Comparison of ENCODE assay signal across 8 mouse cellular contexts in the genomic region with DNA sequence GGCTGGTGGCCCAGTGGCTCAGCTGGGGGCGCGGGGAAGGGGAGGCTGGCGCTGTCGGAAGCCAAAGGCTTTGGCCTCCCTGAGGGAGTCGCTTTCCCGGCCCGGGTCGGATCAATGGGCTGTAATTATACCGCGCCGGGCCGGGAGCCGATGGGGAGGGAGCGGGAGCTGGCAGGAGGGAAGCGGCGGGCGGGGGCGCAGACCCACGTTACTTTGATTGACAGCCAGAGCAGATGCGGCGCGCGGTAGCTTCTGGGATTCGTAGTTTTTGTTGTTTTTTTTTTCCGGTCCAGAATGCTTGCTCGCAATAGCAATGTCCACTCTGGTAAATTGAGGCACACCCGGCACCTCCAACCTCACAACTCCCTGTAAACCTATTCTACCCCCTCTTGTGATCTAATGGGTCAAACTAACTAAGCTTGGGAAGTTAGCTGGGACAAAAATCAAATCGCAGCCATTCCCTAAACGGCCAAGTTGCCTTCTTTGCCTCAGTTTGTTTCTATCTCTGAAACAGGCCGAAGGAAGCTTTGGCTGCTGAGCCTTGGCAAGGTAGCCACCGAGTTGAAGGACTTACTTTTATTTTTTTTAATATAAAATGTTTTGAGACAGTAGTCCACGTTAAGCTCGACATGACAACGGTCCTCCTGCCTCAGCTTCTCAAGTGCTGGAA. TPM values are rescaled to one million over a fixed set of nuclear protein-coding genes. Genes with fewer than 3 reads are reported as not detected.
DNase-seq lines count a peak whose midpoint lies in the region; ATAC-seq and TF ChIP-seq lines count a peak whose summit lies in the region.

No protein-coding gene starts in this region.

- H3K4me3 ChIP-seq in MEL (ENCODE audit: control insufficient read depth in 1 of 2, insufficient read depth in 1 of 2, low read depth in 2 of 2, low read length in 2 of 2), result peak overlapping the region; percentile 69 to 79
- peak overlapping the region; percentile 87 for H3K4me3 ChIP-seq in cerebellum, adult 2 months (replicated peaks; ENCODE audit: insufficient read depth, low read depth, low read length)
- peak overlapping the region; percentile 41 for H3K4me3 ChIP-seq in forebrain, postnatal 0 days (ENCODE audit: low read depth, low read length)
- peak overlapping the region; percentile 71 for H3K4me3 ChIP-seq in layer of hippocampus, adult 2 months
- peak overlapping the region; percentile 67 for H3K4me3 ChIP-seq in lung, adult 2 months (replicated peaks; ENCODE audit: extremely low read depth, low read depth, low read length)
- H3K4me3 ChIP-seq in neural tube, embryonic 15.5 days (replicated peaks), result peak overlapping the region; percentile 43

- H3K27me3 ChIP-seq in MEL (ENCODE audit: control insufficient read depth in 1 of 2, insufficient read depth in 2 of 2, low read length in 2 of 2), result no peaks in the 10 kb centered on the region
- H3K27me3 ChIP-seq in cerebellum, adult 2 months (ENCODE audit: control insufficient read depth, insufficient read depth, low read length), result no peaks in the 10 kb centered on the region
- peaks cover 6% of the 10 kb centered on the region; the same call in 1 of the 2 replicates for H3K27me3 ChIP-seq in forebrain, postnatal 0 days (ENCODE audit: insufficient read depth, low read length)
- peaks cover 32% of the 10 kb centered on the region for H3K27me3 ChIP-seq in neural tube, embryonic 15.5 days (replicated peaks)

- H3K9ac ChIP-seq in MEL (ENCODE audit: control insufficient read depth, low read depth, low read length, poor library complexity, severe bottlenecking), result peak overlapping the region; percentile 88
- H3K9ac ChIP-seq in forebrain, postnatal 0 days, result 0 out of 2 replicates have a peak overlapping the region, but pooled peaks have one; percentile 34
- peak overlapping the region; percentile 34; the same call in 1 of the 2 replicates for H3K9ac ChIP-seq in neural tube, embryonic 15.5 days (replicated peaks)

- no peak for TF ChIP-seq RAD21 in MEL (IDR thresholded peaks at IDR 0.05; ENCODE audit: low read depth, low read length)

- peaks cover 3 to 30% of the 10 kb centered on the region in 2 experiments; a peak in 3 of 4 replicates for H3K4me1 ChIP-seq in MEL (ENCODE audit: control insufficient read depth in 1 of 2, insufficient read depth in 2 of 2, low read length in 2 of 2)
- peaks cover 30% of the 10 kb centered on the region for H3K4me1 ChIP-seq in cerebellum, adult 2 months (ENCODE audit: control insufficient read depth, insufficient read depth, low read length)
- peaks cover 25% of the 10 kb centered on the region for H3K4me1 ChIP-seq in forebrain, postnatal 0 days (ENCODE audit: insufficient read depth)
- H3K4me1 ChIP-seq in lung, adult 2 months (ENCODE audit: control insufficient read depth, insufficient read depth, low read length), result 0 out of 2 replicates have a peak, but pooled peaks cover 5% of the 10 kb centered on the region
- peaks cover 70% of the 10 kb centered on the region for H3K4me1 ChIP-seq in neural tube, embryonic 15.5 days

- H3K9me3 ChIP-seq in MEL (replicated peaks; ENCODE audit: insufficient read depth, low read length), result no peaks in the 10 kb centered on the region
- no peaks in the 10 kb centered on the region for H3K9me3 ChIP-seq in forebrain, postnatal 0 days (ENCODE audit: low read length)
- H3K9me3 ChIP-seq in neural tube, embryonic 15.5 days (replicated peaks), result no peaks in the 10 kb centered on the region

- DNase-seq in MEL (ENCODE audit: low read depth, low spot score), result peak; percentile 91
- peak; percentile 96 to 97 for DNase-seq in cerebellum, adult 2 months
- DNase-seq in forebrain, postnatal 0 days, result peak; percentile 96
- DNase-seq in heart, postnatal 4 days, result peak; percentile 97
- peak; percentile 94 to 95 for DNase-seq in layer of hippocampus, adult 2 months (ENCODE audit: low spot score in 2 of 2)
- peak; percentile 90 for DNase-seq in lung, adult 2 months
- DNase-seq in testis, postnatal 10 days (ENCODE audit: low spot score), result peak; percentile 96

- WGBS in cerebellum, adult 2 months, result under 1% methylated on average over 33 of the region's 34 CpGs
- WGBS in forebrain, postnatal 0 days, result 2% methylated on average over 32 of the region's 34 CpGs
- WGBS in lung, adult 2 months, result 2% methylated on average over 29 of the region's 34 CpGs
- WGBS in neural tube, embryonic 15.5 days, result 2% methylated on average over 34 of the region's 34 CpGs

- H3K27ac ChIP-seq in MEL (ENCODE audit: control insufficient read depth, low read depth, low read length), result peak overlapping the region; percentile 57
- H3K27ac ChIP-seq in cerebellum, adult 2 months (ENCODE audit: insufficient read depth, low read length), result peak overlapping the region; percentile 67; the same call in 1 of the 2 replicates
- H3K27ac ChIP-seq in forebrain, postnatal 0 days (ENCODE audit: low read depth, low read length), result peak overlapping the region; percentile 57
- H3K27ac ChIP-seq in layer of hippocampus, adult 2 months, result peak overlapping the region; percentile 93
- H3K27ac ChIP-seq in neural tube, embryonic 15.5 days (replicated peaks), result peak overlapping the region; percentile 88

- H3K79me2 ChIP-seq in MEL (ENCODE audit: control insufficient read depth, insufficient read depth, low read length, poor library complexity), result no peaks in the 10 kb centered on the region; the same call in 1 of the 2 replicates

- TF ChIP-seq POLR2A in MEL (IDR thresholded peaks at IDR 0.05; ENCODE audit: control insufficient read depth in 1 of 2, insufficient read depth in 1 of 2, low read depth in 1 of 2, low read length in 2 of 2, poor library complexity in 1 of 2), result peak in 1 of 2 experiments; percentile 27; a peak in 1 of 4 replicates
- peak; percentile 22; the same call in 1 of the 2 replicates for TF ChIP-seq POLR2A in cerebellum, adult 2 months (IDR thresholded peaks at IDR 0.05; ENCODE audit: borderline replicate concordance, insufficient read depth, low read length)
- no peak for TF ChIP-seq POLR2A in lung, adult 2 months (IDR thresholded peaks at IDR 0.05; ENCODE audit: borderline replicate concordance, extremely low read depth, low read depth, low read length)

- TF ChIP-seq EP300 in MEL (IDR thresholded peaks at IDR 0.05; ENCODE audit: low read depth in 1 of 2, low read length in 2 of 2), result no peak

- H3K36me3 ChIP-seq in MEL (ENCODE audit: control insufficient read depth in 1 of 2, insufficient read depth in 2 of 2, low read length in 2 of 2), result peaks cover 0 to 12% of the 10 kb centered on the region in 2 experiments; a peak in 2 of 4 replicates
- H3K36me3 ChIP-seq in forebrain, postnatal 0 days (ENCODE audit: insufficient read depth), result peaks cover 15% of the 10 kb centered on the region; the same call in 1 of the 2 replicates
- H3K36me3 ChIP-seq in neural tube, embryonic 15.5 days, result peaks cover 13% of the 10 kb centered on the region

- TF ChIP-seq CTCF in MEL (IDR thresholded peaks at IDR 0.05 in 2 of 3, conservative IDR thresholded peaks at IDR 0.05 in 1 of 3; ENCODE audit: control insufficient read depth in 1 of 3, insufficient read depth in 1 of 3, low read depth in 2 of 3, low read length in 3 of 3, poor library complexity in 1 of 3, severe bottlenecking in 1 of 3), result 0 out of 6 replicates have a peak, but pooled peaks of 1 of the 3 experiments have one; percentile 2
- TF ChIP-seq CTCF in cerebellum, adult 2 months (IDR thresholded peaks at IDR 0.05; ENCODE audit: borderline replicate concordance, insufficient read depth, low read depth, low read length), result no peak
- TF ChIP-seq CTCF in forebrain, postnatal 0 days (IDR thresholded peaks at IDR 0.05; ENCODE audit: low read depth), result no peak
- TF ChIP-seq CTCF in layer of hippocampus, adult 2 months (conservative IDR thresholded peaks at IDR 0.05), result no peak; the same call in 1 of the 2 replicates
- TF ChIP-seq CTCF in lung, adult 2 months (IDR thresholded peaks at IDR 0.05; ENCODE audit: insufficient read depth, low read length), result no peak

- peak; percentile 59 for ATAC-seq in forebrain, postnatal 0 days
- ATAC-seq in neural tube, embryonic 15.5 days (ENCODE audit: low FRiP score), result peak; percentile 71

- peak overlapping the region; percentile 71 for H3K4me2 ChIP-seq in forebrain, postnatal 0 days (ENCODE audit: low read depth)
- H3K4me2 ChIP-seq in neural tube, embryonic 15.5 days, result peak overlapping the region; percentile 81

RNA-seq across cellular contexts. Expression of a gene that starts 3.4 kb away (rescaled TPM):
- 0.19 and 0.75 TPM in 2 replicates for total RNA-seq in MEL (2012; rRNA removed)
- polyA plus RNA-seq in MEL (2012; ENCODE audit: insufficient read depth in 1 of 2, insufficient read length in 2 of 2, low read depth in 1 of 2, low replicate concordance in 2 of 2, missing spikeins in 1 of 2), result 1 to 10 TPM in 1 of 2 experiments, not detected in 1; 2.4 TPM
- polyA plus RNA-seq in cerebellum, adult 2 months (2012; rRNA removed), result 282 and 321 TPM in 2 replicates
- total RNA-seq in forebrain, postnatal 0 days (2014; rRNA removed), result 20.5 and 25.6 TPM in 2 replicates
- 21.0 and 30.5 TPM in 2 replicates for polyA plus RNA-seq in forebrain, postnatal 0 days (2015; fragmentation: Nextera tagmentation; extraction: Ambion mirVana)
- total RNA-seq in heart, postnatal 4 days (2021), result 10 to 100 TPM; 15.3 to 17.1 TPM
- total RNA-seq in layer of hippocampus, adult 2 months (2021), result 10 to 100 TPM; 34.0 to 46.8 TPM
- polyA plus RNA-seq in lung, adult 2 months (2012; rRNA removed), result 164 and 218 TPM in 2 replicates
- 41.8 and 49.9 TPM in 2 replicates for polyA plus RNA-seq in neural tube, embryonic 15.5 days (2015; fragmentation: Nextera tagmentation; extraction: Ambion mirVana)

RNA-seq across cellular contexts. Expression of a gene that starts 11.7 kb away (rescaled TPM):
- 170 and 197 TPM in 2 replicates for total RNA-seq in MEL (2012; rRNA removed)
- 100 to 1,000 TPM in 1 of 2 experiments, not detected in 1; 355 TPM for polyA plus RNA-seq in MEL (2012; ENCODE audit: insufficient read depth in 1 of 2, insufficient read length in 2 of 2, low read depth in 1 of 2, low replicate concordance in 2 of 2, missing spikeins in 1 of 2)
- polyA plus RNA-seq in cerebellum, adult 2 months (2012; rRNA removed), result 1,117 and 1,168 TPM in 2 replicates
- total RNA-seq in forebrain, postnatal 0 days (2014; rRNA removed), result 450 and 455 TPM in 2 replicates
- 752 and 802 TPM in 2 replicates for polyA plus RNA-seq in forebrain, postnatal 0 days (2015; fragmentation: Nextera tagmentation; extraction: Ambion mirVana)
- 100 to 1,000 TPM; 821 to 843 TPM for total RNA-seq in heart, postnatal 4 days (2021)
- total RNA-seq in layer of hippocampus, adult 2 months (2021), result 100 to 1,000 TPM; 702 to 736 TPM
- 1,275 and 1,423 TPM in 2 replicates for polyA plus RNA-seq in lung, adult 2 months (2012; rRNA removed)
- 771 and 825 TPM in 2 replicates for polyA plus RNA-seq in neural tube, embryonic 15.5 days (2015; fragmentation: Nextera tagmentation; extraction: Ambion mirVana)

RNA-seq across cellular contexts. Expression of a gene that starts 26.0 kb away (rescaled TPM):
- 12.2 and 14.1 TPM in 2 replicates for total RNA-seq in MEL (2012; rRNA removed)
- polyA plus RNA-seq in MEL (2012; ENCODE audit: insufficient read depth in 1 of 2, insufficient read length in 2 of 2, low read depth in 1 of 2, low replicate concordance in 2 of 2, missing spikeins in 1 of 2), result 10 to 100 TPM in 1 of 2 experiments, not detected in 1; 18.4 TPM
- 105 and 107 TPM in 2 replicates for polyA plus RNA-seq in cerebellum, adult 2 months (2012; rRNA removed)
- 110 and 114 TPM in 2 replicates for total RNA-seq in forebrain, postnatal 0 days (2014; rRNA removed)
- 126 and 133 TPM in 2 replicates for polyA plus RNA-seq in forebrain, postnatal 0 days (2015; fragmentation: Nextera tagmentation; extraction: Ambion mirVana)
- 10 to 100 TPM; 58.5 to 62.7 TPM for total RNA-seq in heart, postnatal 4 days (2021)
- 100 to 1,000 TPM; 118 to 123 TPM for total RNA-seq in layer of hippocampus, adult 2 months (2021)
- 114 and 117 TPM in 2 replicates for polyA plus RNA-seq in lung, adult 2 months (2012; rRNA removed)
- polyA plus RNA-seq in neural tube, embryonic 15.5 days (2015; fragmentation: Nextera tagmentation; extraction: Ambion mirVana), result 91.1 and 102 TPM in 2 replicates

RNA-seq across cellular contexts. Expression of a gene that starts 29.9 kb away (rescaled TPM):
- total RNA-seq in MEL (2012; rRNA removed), result 16.9 and 17.3 TPM in 2 replicates
- polyA plus RNA-seq in MEL (2012; ENCODE audit: insufficient read depth in 1 of 2, insufficient read length in 2 of 2, low read depth in 1 of 2, low replicate concordance in 2 of 2, missing spikeins in 1 of 2), result 10 to 100 TPM in 1 of 2 experiments, not detected in 1; 31.9 TPM
- polyA plus RNA-seq in cerebellum, adult 2 months (2012; rRNA removed), result 8.7 and 9.6 TPM in 2 replicates
- total RNA-seq in forebrain, postnatal 0 days (2014; rRNA removed), result 8.7 and 14.1 TPM in 2 replicates
- 4.2 and 5.1 TPM in 2 replicates for polyA plus RNA-seq in forebrain, postnatal 0 days (2015; fragmentation: Nextera tagmentation; extraction: Ambion mirVana)
- total RNA-seq in heart, postnatal 4 days (2021), result 10 to 100 TPM in 1 of 2 experiments, 1 to 10 TPM in 1; 7.2 to 10.6 TPM
- 1 to 10 TPM; 4.1 to 5.0 TPM for total RNA-seq in layer of hippocampus, adult 2 months (2021)
- polyA plus RNA-seq in lung, adult 2 months (2012; rRNA removed), result 33.3 and 41.6 TPM in 2 replicates
- 5.7 and 7.3 TPM in 2 replicates for polyA plus RNA-seq in neural tube, embryonic 15.5 days (2015; fragmentation: Nextera tagmentation; extraction: Ambion mirVana)

RNA-seq across cellular contexts. Expression of a gene that starts 35.1 kb away (rescaled TPM):
- total RNA-seq in MEL (2012; rRNA removed), result 0.98 and 1.1 TPM in 2 replicates
- polyA plus RNA-seq in MEL (2012; ENCODE audit: insufficient read depth in 1 of 2, insufficient read length in 2 of 2, low read depth in 1 of 2, low replicate concordance in 2 of 2, missing spikeins in 1 of 2), result 1 to 10 TPM in 1 of 2 experiments, not detected in 1; 1.7 TPM
- 3.6 and 3.7 TPM in 2 replicates for polyA plus RNA-seq in cerebellum, adult 2 months (2012; rRNA removed)
- 3.8 and 4.7 TPM in 2 replicates for total RNA-seq in forebrain, postnatal 0 days (2014; rRNA removed)
- polyA plus RNA-seq in forebrain, postnatal 0 days (2015; fragmentation: Nextera tagmentation; extraction: Ambion mirVana), result 1.4 TPM in 2 replicates
- total RNA-seq in heart, postnatal 4 days (2021), result 1 to 10 TPM; 1.2 to 1.3 TPM
- 1 to 10 TPM; 4.2 to 5.0 TPM for total RNA-seq in layer of hippocampus, adult 2 months (2021)
- polyA plus RNA-seq in lung, adult 2 months (2012; rRNA removed), result 0.57 and 1.1 TPM in 2 replicates
- 1.3 and 2.3 TPM in 2 replicates for polyA plus RNA-seq in neural tube, embryonic 15.5 days (2015; fragmentation: Nextera tagmentation; extraction: Ambion mirVana)

Comparison
In these comparisons a context has a peak if more than half of its experiments do, and no peak if none do; other contexts are left out.
1. Peak in every context shown above with its lines: DNase-seq, ATAC-seq, H3K4me3 ChIP-seq and H3K27ac ChIP-seq.
2. H3K9ac ChIP-seq: peak in every context shown above with its lines; median percentile 88 in MEL; 34 in forebrain, postnatal 0 days; 34 in neural tube, embryonic 15.5 days.